Mouse (Mus musculus) limb, embryonic 15.5 days (tissue): ENCODE measurements around the gene Ggt1. TPM values are rescaled to one million over a fixed set of nuclear protein-coding genes. Genes with fewer than 3 reads are reported as not detected.
A peak's percentile ranks its signal among the peaks of the same experiment; 100 is the strongest.

Experiments used
- ATAC-seq: fragments of 200-750 bp; cut with Nextera tagmentation; 2 replicates; pipeline ENCODE4 v1.8.0; 2017; ENCODE audit warnings: low read depth, moderate TSS enrichment; ENCODE audit not compliant: insufficient number of reproducible peaks, low FRiP score, low TSS enrichment
- H3K27ac ChIP-seq: fragments of 300-500 bp; sonication (generic); 2 replicates; pipeline ENCODE4 v1.5.1; 2015; ENCODE audit warnings: moderate library complexity, mild to moderate bottlenecking, inconsistent platforms
- H3K27me3 ChIP-seq: fragments of 300-500 bp; sonication (generic); 2 replicates; pipeline ENCODE4 v1.6.1; 2015; ENCODE audit warnings: inconsistent platforms
- H3K36me3 ChIP-seq: fragments of 300-500 bp; sonication (generic); 2 replicates; pipeline ENCODE4 v1.6.1; 2015; ENCODE audit warnings: inconsistent platforms
- H3K4me1 ChIP-seq: fragments of 300-500 bp; sonication (generic); 2 replicates; pipeline ENCODE4 v1.6.1; 2015; ENCODE audit warnings: inconsistent platforms
- H3K4me2 ChIP-seq: fragments of 300-500 bp; sonication (generic); 2 replicates; pipeline ENCODE4 v1.6.1; 2015; ENCODE audit warnings: mild to moderate bottlenecking, inconsistent platforms
- H3K4me3 ChIP-seq: fragments of 300-500 bp; sonication (generic); 2 replicates; pipeline ENCODE4 v1.5.1; 2015; ENCODE audit warnings: mild to moderate bottlenecking, inconsistent platforms
- H3K9ac ChIP-seq: fragments of 300-500 bp; sonication (generic); 2 replicates; pipeline ENCODE4 v1.6.1; 2015; ENCODE audit warnings: inconsistent platforms
- H3K9me3 ChIP-seq: fragments of 300-500 bp; sonication (generic); 2 replicates; pipeline ENCODE4 v1.6.1; 2016; ENCODE audit warnings: inconsistent platforms
- WGBS: fragments of 180-500 bp; shearing (Covaris S2); methylation state at CpG from one replicate; pipeline ENCODE4 v1.1.7; 2015; 5-methylcytosine and 5-hydroxymethylcytosine counted together
- polyA plus RNA-seq: library from polyadenylated mRNA; unstranded; fragments of >200 nt; fragmentation: Nextera tagmentation; extraction: Ambion mirVana; gene quantifications from 2 replicates; pipeline ENCODE4 v1.2.1, GENCODE M21; 2015

The Ggt1 gene
- polyA plus RNA-seq, 1 experiment from 2014 or later: 0.93 TPM

DNA sequence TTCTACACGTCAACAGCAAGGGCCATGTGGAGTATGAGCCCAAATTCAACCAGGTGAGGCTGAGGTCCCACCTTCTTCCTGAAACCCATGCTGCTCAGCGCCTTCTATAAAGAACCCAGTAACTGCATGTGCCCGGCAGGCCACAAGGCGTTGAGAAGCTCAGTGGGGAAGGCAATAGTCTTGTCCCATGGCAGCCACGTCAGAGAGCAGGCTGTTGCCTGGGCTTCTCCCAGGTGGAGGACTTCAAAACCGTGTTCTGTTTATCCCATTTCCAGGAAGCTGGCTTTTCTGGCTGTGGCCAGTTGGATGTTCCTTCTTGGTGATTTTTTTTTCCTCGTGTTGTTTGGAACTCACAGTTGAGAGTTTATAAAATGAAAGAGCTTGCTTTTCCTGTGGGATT lies 49.1 kb downstream of the Ggt1 start:
- Histone ChIP-seq H3K4me1 (no peaks in the 10 kb centered on the region), H3K4me3 (no peak overlapping the region), H3K36me3 (no peaks in the 10 kb centered on the region), H3K27ac (no peak overlapping the region), H3K4me2 (no peak overlapping the region), H3K9me3 (no peaks in the 10 kb centered on the region), H3K9ac (no peak overlapping the region), H3K27me3 (no peaks in the 10 kb centered on the region)
- 58% methylated on average over 7 of the region's 7 CpGs for WGBS
- ATAC-seq: no peak

DNA sequence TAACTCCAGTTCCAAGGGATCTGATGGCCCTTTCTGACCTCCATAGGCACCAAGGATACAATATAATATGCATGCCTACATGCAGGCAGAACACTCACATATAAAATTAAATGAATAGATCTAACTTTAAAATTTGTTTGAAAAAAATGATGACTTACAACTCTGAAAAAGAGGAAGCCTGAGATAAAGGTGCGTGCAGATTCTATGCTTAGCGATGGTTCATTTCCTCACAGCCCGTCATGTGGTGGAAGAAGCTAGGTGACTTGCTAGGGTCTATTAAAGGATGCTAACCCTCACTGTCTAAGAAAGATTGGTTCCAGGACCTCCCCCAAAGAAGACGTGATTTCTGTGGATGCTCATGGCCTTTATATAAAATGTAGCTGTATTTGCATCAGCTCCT lies 54.6 kb downstream of the Ggt1 start:
- H3K27me3 ChIP-seq: no peaks in the 10 kb centered on the region
- H3K9me3 ChIP-seq: no peaks in the 10 kb centered on the region
- WGBS: 88% methylated on average over 4 of the region's 4 CpGs
- no peaks in the 10 kb centered on the region for H3K36me3 ChIP-seq
- no peaks in the 10 kb centered on the region for H3K4me1 ChIP-seq
- H3K4me2 ChIP-seq: no peak overlapping the region
- no peak overlapping the region for H3K9ac ChIP-seq
- no peak overlapping the region for H3K27ac ChIP-seq
- ATAC-seq: no peak
- no peak overlapping the region for H3K4me3 ChIP-seq

DNA sequence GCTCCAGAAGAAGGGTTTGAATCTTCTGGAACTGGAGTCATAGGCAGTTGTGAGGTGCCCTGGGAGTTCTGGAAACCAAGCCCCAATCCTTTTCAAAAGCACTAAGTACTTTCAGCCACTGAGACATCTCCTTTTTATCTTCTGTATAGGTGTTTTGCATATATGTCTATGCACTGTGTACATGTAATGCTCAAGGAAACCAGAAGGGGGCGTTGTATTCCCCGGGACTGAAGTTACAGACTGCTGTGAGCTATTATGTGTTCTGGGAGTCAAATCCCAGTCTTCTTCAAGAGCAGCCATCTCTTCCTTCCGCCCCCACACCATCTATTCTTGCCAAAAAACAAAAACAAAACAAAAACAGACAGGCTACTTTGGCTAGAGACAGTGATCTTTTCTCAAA lies 59.4 kb downstream of the Ggt1 start:
- Histone ChIP-seq H3K9me3 (no peaks in the 10 kb centered on the region), H3K9ac (no peak overlapping the region), H3K36me3 (no peaks in the 10 kb centered on the region), H3K4me2 (no peak overlapping the region), H3K27me3 (no peaks in the 10 kb centered on the region), H3K4me1 (no peaks in the 10 kb centered on the region), H3K4me3 (no peak overlapping the region), H3K27ac (no peak overlapping the region)
- no peak for ATAC-seq
- 53% methylated on average over 3 of the region's 3 CpGs for WGBS

DNA sequence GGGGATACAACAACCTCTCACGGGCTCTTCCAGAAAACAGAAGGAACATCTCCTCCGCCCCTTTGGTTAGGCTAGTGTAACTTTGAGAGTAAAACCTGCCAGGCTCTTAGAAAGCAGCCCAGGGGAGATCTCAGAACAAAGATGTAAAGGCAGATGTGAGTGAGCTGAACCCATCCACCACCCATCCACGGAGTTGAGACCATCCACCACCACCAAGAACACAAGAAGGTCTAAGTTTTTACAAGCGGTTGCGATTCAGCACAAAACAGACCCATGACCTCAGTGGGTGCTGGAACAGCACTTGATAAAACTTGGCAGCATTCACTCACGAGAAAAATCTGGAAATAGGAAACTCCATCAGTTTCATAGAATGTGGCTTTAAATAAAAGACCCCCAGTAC lies 64.5 kb downstream of the Ggt1 start:
- 0 out of 2 replicates have a peak, but pooled peaks cover 4% of the 10 kb centered on the region for H3K4me1 ChIP-seq
- no peaks in the 10 kb centered on the region for H3K27me3 ChIP-seq
- H3K9me3 ChIP-seq: no peaks in the 10 kb centered on the region
- no peak overlapping the region for H3K9ac ChIP-seq
- no peak for ATAC-seq
- WGBS: 39% methylated on average over 6 of the region's 6 CpGs
- H3K27ac ChIP-seq: no peak overlapping the region
- no peak overlapping the region for H3K4me3 ChIP-seq
- H3K36me3 ChIP-seq: no peaks in the 10 kb centered on the region
- H3K4me2 ChIP-seq: no peak overlapping the region

DNA sequence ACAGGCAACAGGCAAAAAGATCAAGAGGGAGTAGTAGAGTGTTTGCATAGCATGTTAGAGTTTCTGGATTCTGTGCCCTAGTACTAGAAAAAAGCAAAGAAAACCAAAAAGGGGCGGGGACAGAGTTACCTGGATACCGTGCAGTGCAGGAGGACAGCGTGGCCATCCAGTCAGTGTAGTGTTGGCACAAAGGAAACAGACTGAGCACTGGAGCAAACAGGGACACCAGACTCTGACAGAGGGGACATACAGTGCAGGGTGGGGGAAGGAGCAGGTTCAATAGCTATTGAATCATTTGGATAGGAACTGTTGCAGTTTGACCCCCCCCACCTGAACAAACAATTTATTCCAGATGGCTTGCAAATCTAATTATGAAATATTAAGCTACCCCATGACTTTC lies 65.6 kb downstream of the Ggt1 start:
- no peak overlapping the region for H3K4me3 ChIP-seq
- no peak overlapping the region for H3K9ac ChIP-seq
- no peaks in the 10 kb centered on the region for H3K9me3 ChIP-seq
- H3K4me1 ChIP-seq: 0 out of 2 replicates have a peak, but pooled peaks cover 4% of the 10 kb centered on the region
- no peaks in the 10 kb centered on the region for H3K36me3 ChIP-seq
- 60% methylated on average over 3 of the region's 3 CpGs for WGBS
- H3K4me2 ChIP-seq: no peak overlapping the region
- no peaks in the 10 kb centered on the region for H3K27me3 ChIP-seq
- H3K27ac ChIP-seq: no peak overlapping the region
- no peak for ATAC-seq

DNA sequence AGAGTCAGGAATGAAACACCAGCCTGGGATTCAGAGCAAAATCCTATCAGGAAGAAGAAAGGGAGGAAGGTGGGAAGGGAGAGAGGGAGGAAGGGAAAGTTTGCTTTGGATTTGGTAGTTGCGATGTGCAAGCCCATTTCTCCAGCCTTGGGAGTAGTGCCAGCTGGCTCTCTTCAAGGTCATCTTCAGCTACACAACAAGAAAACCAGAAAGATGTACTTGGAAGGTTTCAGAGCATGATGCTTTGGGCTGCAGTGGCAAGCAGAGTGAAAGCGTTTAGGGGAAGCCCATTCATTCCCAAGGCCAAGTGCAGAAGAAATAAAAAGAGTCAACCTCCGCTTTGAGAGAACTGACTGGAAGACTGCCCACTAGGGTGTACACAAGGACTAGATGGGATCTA lies 66.1 kb downstream of the Ggt1 start:
- Histone ChIP-seq H3K4me2 (no peak overlapping the region), H3K9me3 (no peaks in the 10 kb centered on the region), H3K27ac (no peak overlapping the region), H3K4me3 (no peak overlapping the region), H3K4me1 (0 out of 2 replicates have a peak, but pooled peaks cover 4% of the 10 kb centered on the region), H3K27me3 (no peaks in the 10 kb centered on the region), H3K36me3 (no peaks in the 10 kb centered on the region), H3K9ac (no peak overlapping the region)
- no peak for ATAC-seq
- WGBS: 62% methylated on average over 3 of the region's 3 CpGs

DNA sequence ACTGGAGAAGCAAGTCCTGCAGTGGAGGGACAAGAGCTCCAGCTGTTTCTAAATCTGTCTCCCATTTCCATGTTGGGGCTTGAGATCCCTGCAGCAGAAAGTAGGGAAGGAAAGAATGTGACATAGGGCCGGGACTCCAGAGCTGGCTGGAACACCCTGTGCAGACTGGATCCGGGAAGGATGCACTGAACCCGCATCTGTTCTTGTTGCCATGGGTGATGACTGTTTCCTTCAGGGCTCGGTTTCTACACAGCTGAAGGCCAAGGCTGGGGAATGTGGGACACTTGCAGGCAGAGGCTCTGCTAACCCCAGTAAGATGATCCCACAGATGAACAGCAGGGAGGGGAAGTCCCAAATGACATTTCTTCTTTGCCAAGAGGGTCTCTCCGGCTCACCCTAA lies 71.2 kb downstream of the Ggt1 start:
- no peaks in the 10 kb centered on the region for H3K27me3 ChIP-seq
- peaks cover 6% of the 10 kb centered on the region; the same call in 1 of the 2 replicates for H3K4me1 ChIP-seq
- WGBS: 44% methylated on average over 5 of the region's 5 CpGs
- peak overlapping the region; percentile 57 for H3K27ac ChIP-seq
- H3K9me3 ChIP-seq: no peaks in the 10 kb centered on the region
- H3K4me2 ChIP-seq: no peak overlapping the region
- H3K9ac ChIP-seq: no peak overlapping the region
- no peak overlapping the region for H3K4me3 ChIP-seq
- peak; percentile 73 for ATAC-seq
- H3K36me3 ChIP-seq: no peaks in the 10 kb centered on the region

DNA sequence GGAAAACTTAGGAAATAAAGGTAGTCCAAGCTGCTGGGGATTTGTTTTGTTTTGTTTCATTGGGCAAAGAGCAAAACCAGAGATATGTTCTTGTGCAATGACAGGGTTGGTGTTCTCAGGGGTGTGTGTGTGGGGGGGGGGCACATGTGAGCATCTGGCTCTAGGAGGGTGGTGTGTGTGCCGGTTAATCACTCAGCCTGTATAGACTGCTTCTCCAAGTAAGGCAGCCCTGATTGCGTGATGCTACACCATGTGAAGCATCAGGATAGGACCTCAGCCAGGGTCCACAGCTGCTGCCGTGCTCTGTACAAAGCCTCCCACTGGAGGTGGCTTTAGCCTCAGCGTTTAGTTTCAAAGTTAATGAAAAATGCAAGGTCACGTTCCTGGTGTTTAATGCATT lies 71.6 kb downstream of the Ggt1 start:
- ATAC-seq: peak; percentile 69; the same call in 1 of the 2 replicates
- 64% methylated on average over 5 of the region's 5 CpGs for WGBS
- Histone ChIP-seq H3K4me3 (no peak overlapping the region), H3K36me3 (no peaks in the 10 kb centered on the region), H3K4me2 (no peak overlapping the region), H3K9me3 (no peaks in the 10 kb centered on the region), H3K9ac (no peak overlapping the region), H3K27me3 (no peaks in the 10 kb centered on the region), H3K27ac (peak overlapping the region; percentile 57; the same call in 1 of the 2 replicates), H3K4me1 (peaks cover 6% of the 10 kb centered on the region; the same call in 1 of the 2 replicates)

DNA sequence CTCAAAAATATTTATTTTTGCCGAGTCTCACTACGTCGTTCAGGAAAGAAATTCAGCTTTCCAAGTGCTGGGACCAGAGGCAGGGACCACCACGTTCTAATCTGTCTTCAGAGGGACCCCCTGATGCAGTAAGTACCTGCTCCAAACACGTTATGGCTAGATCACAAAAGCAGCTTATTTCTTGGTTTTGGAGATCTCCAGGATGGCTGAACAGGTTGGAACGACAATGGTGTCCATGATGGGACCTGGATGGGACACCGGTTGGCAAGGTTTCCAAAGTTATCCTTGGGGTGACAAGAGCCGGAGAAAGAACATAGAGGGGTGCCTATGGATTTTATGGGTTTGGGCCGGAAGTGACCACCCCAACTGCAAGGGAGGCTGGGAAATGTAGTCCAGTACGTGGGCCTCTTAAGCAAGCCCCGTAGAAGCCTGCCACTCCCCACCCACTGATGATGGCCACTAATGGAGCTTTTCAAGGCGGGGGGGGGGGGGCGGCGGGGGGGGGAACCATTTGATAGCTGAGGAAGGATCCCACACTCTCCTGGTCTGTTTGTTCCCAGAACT lies 72.3 kb downstream of the Ggt1 start:
- H3K27me3 ChIP-seq: no peaks in the 10 kb centered on the region
- no peak overlapping the region for H3K4me2 ChIP-seq
- H3K9me3 ChIP-seq: no peaks in the 10 kb centered on the region
- no peaks in the 10 kb centered on the region for H3K36me3 ChIP-seq
- peaks cover 6% of the 10 kb centered on the region; the same call in 1 of the 2 replicates for H3K4me1 ChIP-seq
- H3K4me3 ChIP-seq: no peak overlapping the region
- ATAC-seq: no peak
- H3K27ac ChIP-seq: 0 out of 2 replicates have a peak overlapping the region, but pooled peaks have one; percentile 57
- no peak overlapping the region for H3K9ac ChIP-seq
- WGBS: 62% methylated on average over 14 of the region's 14 CpGs

DNA sequence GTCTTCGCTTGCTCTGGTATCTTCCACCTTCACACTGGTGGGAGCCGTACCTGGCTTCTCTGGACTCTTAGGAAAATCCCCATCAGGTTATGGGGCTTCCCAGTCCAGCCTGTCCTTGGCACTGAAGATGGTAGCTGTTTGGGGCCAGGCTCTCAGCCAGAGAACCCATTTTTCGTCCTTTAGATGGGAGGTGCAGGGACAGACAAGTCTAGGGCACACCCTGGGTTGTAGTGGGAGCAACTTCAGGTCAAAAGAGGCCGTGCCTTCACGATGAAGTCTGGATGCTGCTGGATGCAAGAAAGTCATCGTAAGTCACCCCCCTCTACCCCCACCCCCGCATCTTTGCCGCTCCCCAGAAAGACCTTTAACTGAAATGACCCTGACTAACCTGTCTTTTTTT lies 73.2 kb downstream of the Ggt1 start:
- H3K4me1 ChIP-seq: peaks cover 6% of the 10 kb centered on the region; the same call in 1 of the 2 replicates
- H3K9ac ChIP-seq: no peak overlapping the region
- no peaks in the 10 kb centered on the region for H3K9me3 ChIP-seq
- H3K36me3 ChIP-seq: no peaks in the 10 kb centered on the region
- no peak overlapping the region for H3K4me3 ChIP-seq
- WGBS: 93% methylated on average over 8 of the region's 8 CpGs
- ATAC-seq: no peak
- no peaks in the 10 kb centered on the region for H3K27me3 ChIP-seq
- no peak overlapping the region for H3K27ac ChIP-seq
- no peak overlapping the region for H3K4me2 ChIP-seq

DNA sequence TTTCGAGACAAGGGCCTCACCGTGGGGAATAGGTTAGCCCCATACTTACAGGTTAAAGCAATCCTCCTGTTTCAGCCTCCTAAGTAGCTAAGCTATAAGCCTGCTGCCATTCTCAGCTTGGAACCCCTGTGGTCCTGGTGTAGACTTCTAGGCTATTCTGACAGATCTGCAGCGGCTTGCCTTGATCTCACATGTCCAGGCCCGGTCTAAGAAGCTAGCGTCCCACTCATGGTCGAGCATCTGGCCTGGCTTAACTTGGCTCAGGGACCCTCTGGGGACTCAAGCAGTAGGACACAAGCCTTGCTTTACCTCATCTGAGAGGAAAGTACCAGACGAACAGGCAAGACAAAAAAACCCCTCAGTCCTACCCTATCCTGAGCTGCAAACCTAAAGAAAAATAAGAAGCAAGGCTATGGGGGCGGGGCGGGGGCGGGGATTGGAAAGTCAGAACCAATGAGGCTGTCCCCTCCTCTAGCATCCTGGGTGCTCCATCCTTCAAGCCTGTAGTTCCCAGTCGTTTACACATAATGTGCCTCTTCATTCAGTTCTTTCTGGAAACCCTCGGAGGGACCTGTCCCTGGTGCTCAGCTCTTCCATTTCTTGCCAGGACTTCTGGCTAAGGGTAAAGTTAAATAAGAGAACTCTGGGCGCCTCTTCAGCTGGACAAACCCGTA lies 73.8 kb downstream of the Ggt1 start:
- Histone ChIP-seq H3K9ac (no peak overlapping the region), H3K36me3 (no peaks in the 10 kb centered on the region), H3K4me2 (no peak overlapping the region), H3K27ac (no peak overlapping the region), H3K4me1 (peaks cover 6% of the 10 kb centered on the region; the same call in 1 of the 2 replicates), H3K9me3 (no peaks in the 10 kb centered on the region), H3K4me3 (no peak overlapping the region), H3K27me3 (no peaks in the 10 kb centered on the region)
- ATAC-seq: no peak
- WGBS: 67% methylated on average over 14 of the region's 14 CpGs

DNA sequence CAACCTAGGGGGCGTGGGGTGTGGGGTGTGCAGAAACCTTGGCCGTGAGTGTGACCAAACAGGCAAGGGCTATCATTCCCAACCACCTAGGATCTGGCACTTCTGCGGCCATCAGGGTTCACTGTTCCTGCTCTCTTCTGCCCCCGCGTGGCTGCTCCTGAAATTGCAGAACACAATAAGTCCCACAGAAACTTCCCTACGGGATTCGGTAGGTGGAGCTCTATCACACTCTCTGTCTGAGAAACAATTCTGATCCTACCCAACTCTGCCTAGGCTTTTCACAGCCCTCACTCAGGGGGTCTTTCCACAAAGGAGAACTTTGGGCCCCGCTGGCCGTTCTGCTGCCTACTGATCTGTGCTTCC lies 74.3 kb downstream of the Ggt1 start:
- no peak for ATAC-seq
- Histone ChIP-seq H3K27me3 (no peaks in the 10 kb centered on the region), H3K27ac (no peak overlapping the region), H3K4me2 (no peak overlapping the region), H3K36me3 (no peaks in the 10 kb centered on the region), H3K9ac (no peak overlapping the region), H3K4me1 (peaks cover 6% of the 10 kb centered on the region; the same call in 1 of the 2 replicates), H3K9me3 (no peaks in the 10 kb centered on the region), H3K4me3 (no peak overlapping the region)
- WGBS: 4% methylated on average over 9 of the region's 9 CpGs
